Mouse (Mus musculus) spleen, adult 2 months (tissue): ENCODE results near the gene Gm11060.

Source experiments
- CTCF ChIP-seq: fragments of 200-500 bp; IDR thresholded peaks from 2 replicates; pipeline ENCODE4 v1.5.1; 2011; ENCODE audit warnings: mild to moderate bottlenecking, inconsistent platforms; ENCODE audit not compliant: insufficient read depth, insufficient read length, insufficient replicate concordance; ENCODE audit errors: extremely low read depth
- POLR2A ChIP-seq: fragments of 200-500 bp; IDR thresholded peaks from 2 replicates; pipeline ENCODE4 v1.6.1; 2011; ENCODE audit warnings: low read depth, low read length, inconsistent platforms

- TF ChIP-seq CTCF (no peak), POLR2A (no peak)
Measured at GRCm38 (mm10) chr2:105089581-105090508, 2.0 kb upstream of the Gm11060 start.
